Mouse (Mus musculus): Measurements from ENCODE around the gene Thbs2. TPM values are rescaled to one million over a fixed set of nuclear protein-coding genes. Genes with fewer than 3 reads are reported as not detected.

Gene Thbs2
- 0.04 TPM in 1 of 2 replicates, not detected in the other for total RNA-seq (2015)
- total RNA-seq (2017): 0.04 TPM in 1 of 2 replicates, not detected in the other

DNA sequence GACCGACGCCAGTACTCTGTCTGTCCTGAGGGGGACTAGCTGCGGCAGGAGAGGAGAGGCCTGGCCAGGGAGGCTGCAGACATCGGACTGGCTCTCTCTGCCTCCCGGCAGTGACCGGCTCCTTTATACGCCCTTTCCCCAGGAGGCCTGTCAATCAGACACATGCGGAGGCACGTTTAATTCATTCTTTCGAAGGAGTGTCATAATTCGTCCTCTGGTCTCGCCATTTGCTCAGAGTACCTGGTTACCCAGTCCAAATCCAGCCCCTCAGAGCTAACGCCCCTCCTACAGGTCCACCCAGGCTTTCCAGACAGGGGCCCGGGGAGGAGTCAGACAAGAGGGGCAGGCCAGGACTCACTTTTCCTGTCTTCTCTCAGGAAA, at the start of gene Thbs2:
Gene Thbs2 (minus strand): TSS at position 242 of the 381 bp plus-strand sequence.
- ATAC-seq (ENCODE audit: poor library complexity, severe bottlenecking): no peak

DNA sequence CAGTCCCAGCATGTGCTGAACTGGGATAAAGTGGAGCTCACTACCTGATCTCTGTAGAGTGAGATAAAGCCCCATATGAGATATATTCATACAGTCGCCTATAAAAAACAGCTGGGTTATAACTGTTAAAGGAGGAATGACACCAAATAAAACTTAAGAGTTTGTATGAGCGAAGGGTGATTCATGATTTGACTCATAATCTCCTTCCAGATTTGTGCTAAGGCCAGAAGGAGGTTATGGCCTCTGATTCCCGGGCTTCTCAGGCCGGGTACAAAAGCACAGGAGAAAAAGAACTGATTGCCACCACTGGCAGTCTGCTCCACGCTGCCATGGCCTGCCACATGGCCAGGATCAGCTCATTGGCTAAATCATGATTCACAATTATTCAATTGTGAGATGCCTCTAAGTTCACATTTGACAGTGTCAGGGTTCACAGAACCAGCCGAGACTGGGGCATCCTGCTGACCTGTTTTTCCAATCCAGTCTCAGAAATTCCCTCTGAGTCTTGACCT, 41.5 kb upstream of the Thbs2 start:
- no peak for ATAC-seq (ENCODE audit: poor library complexity, severe bottlenecking)

GRCm38 (mm10) chr17:14734380-14734779, 40.3 kb upstream of the Thbs2 start:
- no peak for ATAC-seq (ENCODE audit: poor library complexity, severe bottlenecking)

GRCm38 (mm10) chr17:14733941-14734340, 39.9 kb upstream of the Thbs2 start:
- no peak for ATAC-seq (ENCODE audit: poor library complexity, severe bottlenecking)

GRCm38 (mm10) chr17:14733027-14733426, 39.0 kb upstream of the Thbs2 start:
- no peak for ATAC-seq (ENCODE audit: poor library complexity, severe bottlenecking)

DNA sequence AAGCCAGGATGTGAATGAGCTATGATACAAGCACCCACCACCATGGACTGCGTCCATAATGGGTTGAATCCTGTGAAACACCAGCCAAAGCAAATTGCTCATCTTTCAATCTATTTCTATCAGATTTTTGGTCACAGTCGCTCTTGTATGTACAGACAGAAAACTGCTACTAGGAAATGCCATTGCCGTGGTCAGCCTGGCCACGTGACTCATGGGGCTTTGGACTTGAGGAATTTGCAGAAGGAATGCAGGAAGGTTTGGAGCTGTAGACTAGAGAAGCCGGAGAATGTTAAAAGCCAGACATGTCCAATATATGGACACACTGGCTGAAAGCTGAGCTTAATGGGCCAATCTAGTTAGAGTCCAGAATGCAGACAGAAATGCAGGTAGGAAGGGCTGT, 36.6 kb upstream of the Thbs2 start:
- ATAC-seq (ENCODE audit: poor library complexity, severe bottlenecking): no peak

DNA sequence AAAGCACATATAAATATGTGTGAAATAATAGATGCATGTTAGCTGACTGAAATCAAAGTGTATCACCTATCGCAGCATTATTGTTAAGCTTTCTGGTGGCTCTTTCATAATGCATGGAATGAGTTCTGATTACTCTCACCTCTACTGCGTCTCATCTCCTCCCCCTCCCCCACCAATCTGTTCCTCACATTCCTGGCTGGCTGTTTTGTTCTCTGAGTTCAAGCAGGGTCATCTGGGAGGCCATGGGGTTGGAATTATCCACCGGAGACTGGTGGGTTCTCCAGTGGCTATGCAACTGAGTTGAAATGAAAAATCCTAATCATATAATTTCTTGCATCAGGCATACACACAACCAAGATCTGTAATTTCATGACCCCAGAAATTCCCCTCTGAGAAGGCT, 33.4 kb upstream of the Thbs2 start:
- no peak for ATAC-seq (ENCODE audit: poor library complexity, severe bottlenecking)

- no peak for ATAC-seq (ENCODE audit: poor library complexity, severe bottlenecking)
Measured at GRCm38 (mm10) chr17:14724786-14725185, 30.8 kb upstream of the Thbs2 start.

DNA sequence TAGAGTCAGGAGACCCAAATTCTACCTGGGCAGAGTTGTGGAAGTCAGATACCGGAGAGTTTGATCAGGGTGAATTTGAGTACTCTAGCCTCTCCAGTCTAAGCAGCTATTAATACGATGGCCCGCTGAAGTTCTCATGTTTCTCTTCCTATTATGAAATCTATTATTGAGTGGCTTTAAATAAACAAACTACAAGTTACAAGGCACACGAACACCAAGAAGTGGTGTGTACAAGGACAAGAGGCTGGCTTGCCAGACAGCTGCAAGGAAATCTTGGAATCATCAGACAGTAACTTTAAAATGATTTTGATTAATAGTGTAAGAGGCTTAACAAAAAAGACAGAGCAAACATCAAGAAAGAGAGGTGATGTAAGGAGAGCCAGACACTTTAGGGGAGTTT, 27.3 kb upstream of the Thbs2 start:
- ATAC-seq (ENCODE audit: poor library complexity, severe bottlenecking): no peak

DNA sequence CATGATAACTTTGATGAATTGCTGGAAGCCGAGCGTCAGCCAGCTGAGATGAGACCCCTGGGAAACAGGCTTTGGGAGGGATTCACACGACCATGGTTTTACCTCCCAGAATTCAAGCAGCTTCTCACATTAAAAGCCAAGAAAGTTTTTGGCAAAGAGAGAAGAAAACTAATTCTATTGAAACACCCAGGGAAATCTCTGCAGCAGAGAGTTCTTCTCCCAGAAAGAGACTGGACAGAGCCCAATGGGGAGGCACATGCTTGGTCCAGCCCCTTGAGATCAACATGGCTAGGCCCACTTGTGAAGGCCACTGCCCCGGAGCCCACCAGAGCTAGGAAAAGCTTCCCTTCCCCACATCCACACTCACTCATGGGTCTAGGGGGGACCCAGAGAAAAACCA, 26.9 kb upstream of the Thbs2 start:
- no peak for ATAC-seq (ENCODE audit: poor library complexity, severe bottlenecking)

DNA sequence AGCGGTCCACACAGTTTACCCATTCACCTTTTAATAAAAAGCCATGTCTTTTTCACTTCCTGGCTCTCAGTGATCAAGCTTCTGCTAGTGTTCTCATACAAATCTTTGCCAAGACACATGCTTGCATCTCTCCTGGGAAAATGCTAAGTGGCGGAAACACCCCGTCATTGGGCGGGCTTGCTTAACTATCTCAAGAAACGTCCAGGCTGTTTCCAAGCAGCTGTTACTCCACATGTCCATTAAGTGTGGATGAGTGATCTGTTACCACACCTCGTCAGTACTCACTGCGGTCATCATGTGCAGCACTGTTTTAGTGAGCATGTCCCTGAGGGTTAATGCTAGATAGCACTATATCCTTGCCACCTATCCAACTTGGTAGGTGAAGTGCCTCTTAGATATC, 26.2 kb upstream of the Thbs2 start:
- ATAC-seq (ENCODE audit: poor library complexity, severe bottlenecking): no peak

- ATAC-seq (ENCODE audit: poor library complexity, severe bottlenecking): no peak
Measured at GRCm38 (mm10) chr17:14718801-14719200, 24.8 kb upstream of the Thbs2 start.

DNA sequence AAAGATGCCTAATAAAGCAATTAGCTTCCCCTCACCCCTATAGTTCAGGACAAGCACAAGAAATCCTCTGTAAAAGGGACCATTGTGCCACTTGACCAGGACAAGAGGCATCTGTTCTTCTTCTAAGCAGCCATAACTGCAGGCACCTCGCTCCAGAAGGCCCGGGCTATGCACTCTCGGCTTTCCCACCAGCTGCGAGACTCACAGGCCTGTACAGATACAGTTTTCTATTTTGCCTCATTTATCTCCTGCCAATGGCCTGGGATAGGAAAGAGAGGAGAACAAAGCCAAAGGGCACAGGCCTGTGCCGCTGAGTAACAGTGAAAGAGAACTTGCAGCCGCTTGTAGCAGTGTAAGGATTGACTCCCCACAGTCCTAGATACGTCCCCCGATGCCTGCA, 20.7 kb upstream of the Thbs2 start:
- ATAC-seq (ENCODE audit: poor library complexity, severe bottlenecking): no peak

DNA sequence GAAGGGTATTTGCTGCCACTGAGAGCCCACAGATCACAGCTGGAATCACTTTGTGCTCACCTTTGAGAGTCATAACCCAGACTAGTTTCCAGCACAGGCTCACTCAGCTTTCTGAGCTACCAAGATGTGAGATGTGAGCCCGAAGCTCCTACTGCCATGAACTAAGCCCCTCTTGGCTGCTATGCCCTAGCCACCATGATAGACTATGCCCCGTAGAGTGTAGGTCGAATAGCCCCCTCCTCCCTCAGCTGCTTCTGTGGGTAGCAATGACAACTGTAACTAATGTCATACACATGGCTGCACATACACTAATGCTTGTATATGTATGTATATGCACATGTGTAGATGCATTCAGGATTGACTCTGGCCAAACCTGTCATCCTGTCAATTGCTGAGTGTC, 20.3 kb upstream of the Thbs2 start:
- ATAC-seq (ENCODE audit: poor library complexity, severe bottlenecking): no peak

DNA sequence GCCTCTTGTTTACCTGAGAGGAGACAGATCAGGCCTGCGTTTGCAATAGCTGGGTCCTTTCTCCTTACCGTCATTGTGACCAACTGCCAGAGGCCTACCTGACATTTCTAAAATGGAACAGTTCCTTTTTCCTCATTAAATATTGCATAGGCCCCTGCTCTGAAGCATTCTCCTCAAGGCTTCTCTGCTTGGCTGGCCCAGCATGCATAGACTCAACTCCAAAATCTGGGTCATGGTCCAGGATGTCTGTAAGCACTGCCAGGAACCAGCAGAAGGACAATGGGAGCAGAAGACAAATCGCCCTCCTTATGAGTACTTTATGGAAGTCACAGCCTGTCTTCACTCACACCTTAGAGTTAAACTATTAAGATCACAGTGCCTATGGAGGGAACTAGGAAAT, 17.7 kb upstream of the Thbs2 start:
- ATAC-seq (ENCODE audit: poor library complexity, severe bottlenecking): no peak

DNA sequence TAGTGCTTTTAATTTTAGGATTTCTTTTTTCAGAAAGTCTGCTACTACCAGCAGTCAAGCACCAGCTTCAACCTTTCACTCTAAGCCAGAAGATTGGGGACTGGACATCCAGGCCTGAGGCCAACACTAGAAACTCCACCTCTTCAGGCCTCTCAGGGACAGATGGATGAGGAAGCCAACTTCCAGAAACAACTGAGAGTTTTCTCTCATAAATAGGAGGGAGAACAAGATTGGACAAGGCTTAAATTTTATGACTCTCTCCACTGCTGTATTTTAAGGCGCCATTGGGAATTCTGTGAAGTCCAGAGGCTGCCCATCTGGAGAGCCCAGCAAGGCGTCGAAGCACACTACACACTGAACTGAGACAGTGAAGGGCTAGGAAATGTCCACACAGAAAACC, 17.0 kb upstream of the Thbs2 start:
- no peak for ATAC-seq (ENCODE audit: poor library complexity, severe bottlenecking)

DNA sequence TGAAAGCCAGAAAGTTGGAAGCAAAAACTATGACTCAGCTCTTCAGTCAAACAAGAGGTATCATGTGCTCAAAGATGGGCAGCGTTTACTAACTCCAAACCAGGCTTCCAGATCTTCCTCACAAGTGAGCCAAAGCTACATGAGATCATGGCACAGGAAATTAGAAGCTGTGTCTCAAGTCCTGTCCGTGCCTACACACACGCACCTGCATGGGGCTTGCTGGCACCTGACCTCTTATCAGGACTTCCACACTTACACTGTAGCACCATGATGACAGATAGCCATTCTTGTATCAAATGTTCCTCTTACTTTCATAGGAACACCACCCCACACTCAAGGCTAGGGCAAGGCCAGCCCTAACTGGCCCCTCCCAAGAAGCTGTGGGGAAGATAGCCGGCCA, 12.0 kb upstream of the Thbs2 start:
- no peak for ATAC-seq (ENCODE audit: poor library complexity, severe bottlenecking)

GRCm38 (mm10) chr17:14705466-14705865, 11.4 kb upstream of the Thbs2 start:
- no peak for ATAC-seq (ENCODE audit: poor library complexity, severe bottlenecking)

- no peak for ATAC-seq (ENCODE audit: poor library complexity, severe bottlenecking)
Measured at GRCm38 (mm10) chr17:14703771-14704170, 9.7 kb upstream of the Thbs2 start.

DNA sequence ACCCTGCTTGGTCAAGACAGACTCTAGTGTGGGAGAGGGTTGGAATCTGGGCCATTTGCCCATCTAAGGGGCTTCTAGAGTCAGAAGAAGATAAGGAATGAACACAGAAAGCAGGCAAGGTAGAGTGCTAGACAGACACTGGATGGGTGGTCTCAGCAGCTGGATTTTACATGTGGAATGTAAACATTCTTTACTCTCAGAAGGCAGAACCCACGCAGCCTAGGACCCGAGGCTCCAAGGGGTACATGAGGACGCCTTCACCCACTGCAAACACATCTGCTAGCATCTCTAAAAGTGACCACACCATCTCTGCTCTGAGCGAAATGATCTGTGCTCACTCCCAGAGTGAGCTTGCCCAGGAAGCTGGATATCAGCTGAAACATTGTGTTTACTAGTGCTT, 9.2 kb upstream of the Thbs2 start:
- no peak for ATAC-seq (ENCODE audit: poor library complexity, severe bottlenecking)

DNA sequence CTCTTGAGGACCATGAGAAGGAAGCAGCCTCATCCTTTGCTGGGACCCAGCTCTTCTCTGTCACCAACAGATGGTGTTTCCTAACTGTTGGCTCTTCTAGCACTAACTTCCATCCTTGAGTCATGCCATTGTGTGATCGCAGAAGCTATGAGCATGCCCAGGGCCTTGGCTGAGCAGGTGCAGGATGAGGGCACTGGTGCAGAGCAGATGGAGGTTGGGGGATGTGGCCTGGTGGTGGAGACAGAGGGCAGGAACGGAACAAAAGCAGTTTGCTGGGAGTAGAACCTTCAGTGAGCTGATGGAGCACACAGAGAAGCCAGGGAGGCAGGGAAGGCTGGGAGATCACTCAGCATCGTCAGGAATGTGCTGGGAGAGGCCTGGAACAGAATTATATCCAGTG, 8.7 kb upstream of the Thbs2 start:
- ATAC-seq (ENCODE audit: poor library complexity, severe bottlenecking): no peak

- no peak for ATAC-seq (ENCODE audit: poor library complexity, severe bottlenecking)
Measured at GRCm38 (mm10) chr17:14701891-14702290, 7.9 kb upstream of the Thbs2 start.

GRCm38 (mm10) chr17:14700204-14700603, 6.2 kb upstream of the Thbs2 start:
- ATAC-seq (ENCODE audit: poor library complexity, severe bottlenecking): no peak

DNA sequence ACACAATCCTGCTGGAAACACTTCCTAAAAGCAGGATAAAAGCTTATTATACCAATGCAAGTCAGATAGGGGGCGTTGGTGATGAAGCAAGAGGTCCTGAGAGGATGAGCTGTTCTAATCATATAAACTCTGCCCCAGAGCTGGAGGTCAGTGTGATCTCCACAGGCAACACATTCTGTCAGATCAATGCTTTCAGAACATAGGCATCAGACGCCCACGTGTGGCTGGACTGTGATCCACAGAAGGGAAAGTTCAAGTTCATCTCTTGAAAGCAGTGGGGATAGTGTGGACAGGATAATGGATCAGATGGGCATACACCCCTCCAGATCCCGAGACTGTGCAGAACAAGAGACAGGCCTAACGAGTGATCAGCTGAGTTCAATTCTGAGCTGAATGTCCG, 4.2 kb upstream of the Thbs2 start:
- no peak for ATAC-seq (ENCODE audit: poor library complexity, severe bottlenecking)

All from megakaryocyte, adult 5-6 weeks (primary cell).